Mouse (Mus musculus): ENCODE data around the gene Wapl.

Wapl gene

DNA sequence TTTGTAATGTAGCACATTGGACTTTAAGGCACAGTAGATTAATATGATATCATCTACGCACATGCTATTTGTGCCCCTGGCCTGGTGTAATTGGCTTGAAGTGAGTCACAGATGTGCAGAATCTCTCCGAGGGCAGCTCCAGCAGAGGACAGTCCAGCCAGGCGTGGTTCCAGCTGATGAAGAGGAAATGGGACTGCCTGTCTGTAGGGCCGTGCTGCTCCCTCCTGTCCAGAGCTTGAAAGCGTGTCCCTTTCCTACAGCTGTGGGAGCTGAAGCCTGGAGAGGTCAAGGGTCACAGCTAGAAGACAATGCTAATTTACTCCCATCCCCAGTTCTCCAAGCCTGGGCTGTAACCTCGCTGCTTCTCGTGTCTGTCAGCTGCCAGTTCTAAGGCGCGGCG lies 89.0 kb downstream of the Wapl start:
- POLR2A ChIA-PET: interaction anchor here in 2 of 4 experiments (0.8 to 1.8 kb wide), 10 partner anchors 9 to 146 kb away, joined by 3 to 7 read pairs (median 3); no protein-coding TSS in a partner anchor
- CTCF ChIA-PET: interaction anchor here in 3 of 4 experiments (0.6 to 2.1 kb wide), 5 partner anchors 8 to 145 kb away, joined by 4 to 7 read pairs (median 4); no protein-coding TSS in a partner anchor

DNA sequence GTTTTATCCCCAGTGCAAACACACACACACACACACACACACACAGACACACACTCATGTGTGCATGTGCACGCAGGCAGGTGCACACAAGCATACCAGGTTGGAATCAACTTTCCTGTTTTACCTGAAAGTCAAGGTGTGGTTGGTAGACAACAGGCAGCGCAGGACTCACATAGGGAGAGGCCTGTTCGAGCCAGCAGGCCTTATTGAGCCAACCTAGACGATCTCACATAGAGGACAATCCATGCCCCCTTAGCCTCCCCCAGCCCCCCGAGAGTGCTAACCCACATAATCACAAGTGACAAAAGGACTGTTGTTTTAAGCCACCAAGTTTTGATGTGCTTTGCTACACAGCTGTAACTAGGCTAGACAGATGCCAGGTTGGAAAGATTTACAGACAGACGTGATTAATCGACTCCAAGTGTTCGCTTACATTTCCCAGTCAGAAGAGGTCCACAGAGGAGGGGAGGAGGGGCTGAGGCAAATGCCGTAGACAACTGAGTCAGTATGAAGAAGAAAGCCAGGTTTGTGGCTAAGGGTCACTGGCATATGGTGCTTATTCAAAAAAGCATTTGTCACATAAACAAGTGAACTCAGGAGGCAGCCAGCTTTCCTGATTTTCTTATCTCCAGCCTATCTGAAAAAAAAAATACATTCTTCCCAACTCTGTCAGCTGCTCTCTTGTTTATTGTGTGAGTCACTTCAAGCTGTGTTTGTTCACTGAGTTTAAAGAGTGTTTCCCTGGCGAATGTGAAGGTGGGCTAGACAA lies 90.2 kb downstream of the Wapl start:
- ChIA-PET POLR2A (interaction anchor here in 3 of 4 experiments (0.6 to 3.6 kb wide), 10 partner anchors 7 to 173 kb away, joined by 3 to 16 read pairs (median 4); no protein-coding TSS in a partner anchor), CTCF (interaction anchor here in 3 of 4 experiments (0.7 to 2.1 kb wide), 4 partner anchors 143 to 723 kb away, joined by 3 to 8 read pairs (median 6); no protein-coding TSS in a partner anchor)

DNA sequence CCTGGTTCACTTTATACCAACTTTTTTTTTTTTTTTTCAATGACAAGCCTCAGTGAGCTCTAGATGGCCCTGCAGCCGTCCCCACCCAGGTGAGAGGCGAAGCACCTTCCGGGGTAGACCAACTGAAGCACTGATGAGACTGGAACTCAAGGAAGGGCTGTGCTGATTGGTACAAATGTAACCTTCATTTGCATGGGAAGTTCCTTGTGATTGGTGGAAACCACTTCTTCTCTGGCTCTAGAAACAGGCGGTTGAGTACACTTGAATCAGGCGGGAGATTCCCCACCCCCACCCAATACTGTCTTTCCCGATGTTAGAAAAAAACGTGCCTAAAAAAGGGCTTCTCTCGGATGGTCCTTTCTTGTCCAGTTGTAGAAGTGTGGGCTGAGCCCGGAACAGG lies 91.2 kb downstream of the Wapl start:
- ChIA-PET CTCF (interaction anchor here in 3 of 4 experiments (0.6 to 1.7 kb wide), 4 partner anchors 146 to 170 kb away, joined by 3 to 5 read pairs (median 4); no protein-coding TSS in a partner anchor), POLR2A (interaction anchor here in 3 of 4 experiments (0.6 to 3.6 kb wide), 9 partner anchors 9 to 242 kb away, joined by 3 to 16 read pairs (median 4); no protein-coding TSS in a partner anchor)

DNA sequence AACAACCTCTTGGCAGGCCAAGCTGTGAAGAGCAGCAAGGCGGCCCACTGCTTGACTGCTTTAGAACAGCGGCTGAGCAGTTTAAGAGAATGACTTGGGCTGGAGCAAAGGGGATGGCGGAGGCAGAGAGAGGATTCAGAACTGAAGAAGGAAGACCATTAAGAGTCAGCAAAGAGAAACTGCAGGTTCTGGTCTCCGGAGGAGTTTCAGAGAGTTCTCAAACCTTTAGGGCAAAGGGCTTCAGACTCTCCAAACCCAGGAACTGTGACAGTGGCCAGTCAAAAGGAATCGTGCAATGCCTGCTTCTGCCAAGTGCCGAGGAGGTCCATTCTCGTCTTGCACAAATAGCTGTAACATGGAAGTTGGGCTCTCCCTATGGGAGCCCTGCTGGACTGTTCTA lies 91.7 kb downstream of the Wapl start:
- POLR2A ChIA-PET: interaction anchor here in 3 of 4 experiments (0.7 to 3.6 kb wide), 11 partner anchors 8 to 242 kb away, joined by 3 to 16 read pairs (median 4); no protein-coding TSS in a partner anchor
- CTCF ChIA-PET: interaction anchor here in 3 of 4 experiments (0.6 to 1.7 kb wide), 6 partner anchors 145 to 170 kb away, joined by 3 to 5 read pairs (median 3); no protein-coding TSS in a partner anchor

DNA sequence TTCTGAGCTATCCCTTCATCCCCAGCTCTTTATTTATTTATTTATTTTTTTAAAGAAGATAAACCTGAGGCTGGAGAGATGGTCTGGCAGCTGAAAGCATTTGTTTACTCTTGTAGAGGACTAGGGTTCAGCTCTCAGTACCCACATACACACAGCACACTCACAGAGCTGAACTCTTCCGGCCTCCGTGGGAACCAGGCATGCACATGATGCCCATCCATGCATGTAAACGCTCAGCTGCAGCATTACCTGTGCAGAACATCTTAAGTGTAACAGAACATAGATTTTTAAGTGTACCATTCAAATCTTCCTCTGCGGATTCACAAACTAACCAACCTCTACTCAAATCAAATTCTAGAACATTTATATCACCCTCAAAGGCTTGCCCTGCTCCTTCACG lies 92.5 kb downstream of the Wapl start:
- CTCF ChIA-PET: interaction anchor here in 3 of 4 experiments (0.8 to 1.7 kb wide), 5 partner anchors 11 to 154 kb away, joined by 3 to 5 read pairs (median 3); no protein-coding TSS in a partner anchor
- POLR2A ChIA-PET: interaction anchor here in 3 of 4 experiments (0.8 to 3.6 kb wide), 6 partner anchors 8 to 151 kb away, joined by 3 to 16 read pairs (median 4); no protein-coding TSS in a partner anchor

DNA sequence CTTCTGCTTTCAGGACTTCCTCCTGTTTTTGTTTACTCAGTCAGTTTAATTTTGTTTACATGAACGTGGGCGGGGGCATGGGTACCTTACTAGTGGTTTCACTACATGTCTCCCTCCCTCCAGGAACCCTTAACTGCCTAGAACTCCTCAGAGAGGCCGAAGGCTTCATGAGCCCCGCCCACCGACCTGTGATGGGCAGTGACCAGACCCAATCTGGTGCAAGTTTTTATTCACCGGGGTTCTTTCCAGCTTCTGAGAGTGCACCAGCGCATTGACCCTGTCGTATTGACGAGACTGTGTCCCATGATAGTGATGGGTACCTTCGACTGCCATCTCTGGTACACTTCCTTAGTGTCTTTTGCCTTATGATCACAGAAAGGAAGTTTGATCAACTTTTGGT lies 94.6 kb downstream of the Wapl start:
- ChIA-PET CTCF (interaction anchor here (0.6 to 2.3 kb wide), 45 partner anchors 9 to 1475 kb away, joined by 3 to 31 read pairs (median 4); no protein-coding TSS in a partner anchor), POLR2A (interaction anchor here (0.6 to 2.0 kb wide), 37 partner anchors 9 to 390 kb away, joined by 3 to 13 read pairs (median 4); partner anchors contain the start of gene Wapl (in 2 of the 4))

DNA sequence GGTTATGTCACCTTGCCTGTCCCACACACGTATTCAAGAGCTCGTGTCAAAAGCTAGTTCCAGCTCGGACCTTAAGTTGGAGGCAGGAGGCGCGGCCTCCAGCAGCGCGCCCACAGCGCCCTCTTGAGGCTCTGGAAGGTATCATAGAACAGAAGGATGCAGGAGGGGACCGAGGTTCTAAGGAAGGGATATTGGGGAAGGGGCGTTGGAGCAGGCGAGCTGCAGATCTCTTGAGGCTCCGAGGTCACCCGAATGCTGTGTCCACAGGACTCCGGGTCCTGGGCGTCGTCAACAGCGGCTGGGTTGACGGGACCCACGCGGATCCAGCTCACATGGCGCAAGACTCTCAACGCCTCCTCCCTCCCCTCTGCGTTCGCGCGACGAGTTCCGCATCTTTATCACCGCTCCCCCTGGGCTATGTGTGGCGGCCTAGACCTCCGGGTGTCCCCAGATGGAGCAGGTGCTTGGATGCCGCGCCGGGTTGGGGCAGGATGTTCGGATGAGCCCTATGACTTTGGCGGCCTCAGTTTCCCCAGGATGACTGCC lies 95.4 kb downstream of the Wapl start:
- CTCF ChIA-PET: interaction anchor here (0.5 to 2.3 kb wide), 50 partner anchors 8 to 1475 kb away, joined by 3 to 31 read pairs (median 4); no protein-coding TSS in a partner anchor
- POLR2A ChIA-PET: interaction anchor here (0.5 to 2.0 kb wide), 44 partner anchors 8 to 391 kb away, joined by 3 to 13 read pairs (median 4); partner anchors contain the start of gene Wapl (in 2 of the 4)

DNA sequence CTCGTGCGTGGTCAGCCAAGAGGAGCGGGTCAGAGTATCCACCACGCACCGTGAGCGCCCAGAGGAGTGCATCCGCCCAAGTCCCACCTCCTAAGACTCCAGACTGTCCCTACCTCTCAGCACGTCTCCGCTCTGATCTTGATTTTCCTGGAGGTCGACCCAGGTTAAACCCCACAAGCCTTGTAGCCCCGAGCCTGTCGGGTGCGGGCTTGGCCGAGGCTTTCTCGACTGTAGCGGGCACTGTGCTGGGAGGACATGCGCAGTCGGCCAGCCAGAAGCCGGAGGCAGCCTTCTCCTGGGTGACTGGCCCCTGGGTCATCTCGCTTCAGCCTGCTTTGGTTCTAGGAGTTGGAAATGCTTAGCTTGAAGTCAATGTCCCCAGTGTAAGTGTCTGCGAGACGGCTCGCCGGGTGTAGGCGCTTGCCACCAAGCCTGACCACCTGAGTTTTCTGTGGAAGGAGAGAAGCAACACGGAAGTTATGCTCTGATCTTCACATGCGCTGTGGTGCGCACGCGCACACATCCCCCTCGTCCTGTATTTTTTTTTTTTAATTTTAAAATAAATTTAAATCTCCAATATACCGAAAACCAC lies 95.9 kb downstream of the Wapl start:
- ChIA-PET CTCF (interaction anchor here (0.6 to 2.3 kb wide), 26 partner anchors 8 to 689 kb away, joined by 3 to 31 read pairs (median 4); no protein-coding TSS in a partner anchor), POLR2A (interaction anchor here (0.5 to 2.0 kb wide), 20 partner anchors 8 to 310 kb away, joined by 3 to 13 read pairs (median 4); partner anchors contain the start of gene Wapl (in 1 of the 4))

DNA sequence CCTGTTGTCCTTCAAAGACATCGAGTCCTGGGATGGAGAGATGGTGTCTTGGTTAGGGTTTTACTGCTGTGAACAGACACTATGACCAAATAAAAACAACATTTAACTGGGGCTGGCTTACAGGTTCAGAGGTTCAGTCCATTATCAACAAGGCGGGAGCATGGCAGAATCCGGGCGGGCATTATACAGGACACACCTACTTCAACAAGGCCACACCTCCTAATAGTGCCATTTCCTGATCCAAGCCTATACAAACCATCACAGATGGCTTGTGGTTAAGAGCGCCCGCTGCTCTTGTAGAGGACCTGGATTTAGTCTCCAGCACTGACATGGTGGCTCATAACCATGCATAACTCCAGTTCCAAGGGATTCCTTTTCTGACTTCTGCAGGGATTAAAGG lies 96.7 kb downstream of the Wapl start:
- CTCF ChIA-PET: interaction anchor here in 1 of 4 experiments (1.6 kb wide), 1 partner anchor 150 kb away, joined by 3 read pairs; no protein-coding TSS in a partner anchor
- POLR2A ChIA-PET: interaction anchor here in 1 of 4 experiments (1.2 to 1.7 kb wide), 3 partner anchors 8 to 77 kb away, joined by 3 to 7 read pairs (median 5); no protein-coding TSS in a partner anchor

DNA sequence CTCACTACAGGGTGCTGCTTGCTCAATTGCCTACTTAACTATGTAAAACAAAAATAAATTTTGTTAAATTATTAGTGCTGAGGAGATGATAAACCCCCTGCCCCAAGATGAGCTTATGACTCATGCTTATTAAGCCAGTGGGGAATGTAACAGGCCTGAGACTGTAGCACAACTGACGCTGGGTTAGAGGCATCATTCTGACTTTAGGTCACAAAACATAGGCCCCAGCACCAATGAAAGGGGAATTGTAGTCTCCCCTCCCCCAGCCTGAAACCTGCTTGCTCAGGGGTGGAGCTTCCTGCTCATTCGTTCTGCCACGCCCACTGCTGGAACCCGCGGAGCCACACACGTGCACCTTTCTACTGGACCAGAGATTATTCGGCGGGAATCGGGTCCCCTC lies 97.9 kb downstream of the Wapl start:
- ChIA-PET CTCF (interaction anchor here in 1 of 4 experiments (0.7 kb wide), 1 partner anchor 151 kb away, joined by 3 read pairs; no protein-coding TSS in a partner anchor), POLR2A (interaction anchor here in 3 of 4 experiments (0.6 to 1.8 kb wide), 8 partner anchors 8 to 160 kb away, joined by 3 to 7 read pairs (median 4); no protein-coding TSS in a partner anchor)

DNA sequence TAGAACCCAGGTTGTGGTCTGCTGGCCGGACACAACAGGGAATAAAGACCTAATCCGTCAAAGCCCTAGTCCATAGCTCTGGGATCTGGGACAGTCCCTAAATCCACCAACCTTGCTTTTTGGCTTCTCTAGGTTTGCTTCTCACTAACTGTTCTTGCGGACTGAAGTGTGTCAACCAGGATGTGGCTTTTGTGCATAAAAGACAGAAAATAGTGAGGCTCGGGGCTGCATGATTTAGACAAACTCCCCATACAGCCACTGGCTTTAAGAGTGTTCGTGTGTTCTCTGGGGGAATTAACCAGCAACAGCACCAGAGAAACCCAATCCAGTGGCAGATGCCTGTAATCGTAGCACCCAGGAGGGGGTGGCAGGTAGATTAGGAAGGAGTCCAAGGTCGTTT lies 98.4 kb downstream of the Wapl start:
- CTCF ChIA-PET: interaction anchor here in 1 of 4 experiments (0.7 kb wide), 1 partner anchor 151 kb away, joined by 3 read pairs; no protein-coding TSS in a partner anchor
- POLR2A ChIA-PET: interaction anchor here in 3 of 4 experiments (0.5 to 3.1 kb wide), 9 partner anchors 8 to 154 kb away, joined by 3 to 30 read pairs (median 6); no protein-coding TSS in a partner anchor

DNA sequence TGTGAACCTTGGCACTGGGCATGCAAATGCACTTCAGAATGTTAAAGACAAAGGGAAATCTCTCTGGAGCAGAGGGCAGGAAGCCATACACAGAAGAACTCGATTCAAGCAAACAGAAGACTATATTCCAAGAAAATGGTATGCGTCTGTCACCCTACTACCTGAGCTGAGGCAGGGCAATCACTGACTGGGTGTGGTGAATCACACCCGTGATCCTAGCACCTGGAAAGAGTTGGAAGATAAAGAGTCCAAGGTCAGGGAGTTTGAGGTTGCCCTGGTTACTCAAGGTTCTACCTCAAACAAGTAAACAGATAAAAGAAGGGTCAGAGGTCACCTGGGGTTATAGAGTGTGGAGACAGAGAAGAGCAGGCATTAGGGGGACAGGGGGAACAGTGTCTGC lies 100.0 kb downstream of the Wapl start:
- POLR2A ChIA-PET: interaction anchor here (0.6 to 3.1 kb wide), 39 partner anchors 8 to 476 kb away, joined by 3 to 30 read pairs (median 5); partner anchors contain the start of gene Wapl (in 1 of the 4)

DNA sequence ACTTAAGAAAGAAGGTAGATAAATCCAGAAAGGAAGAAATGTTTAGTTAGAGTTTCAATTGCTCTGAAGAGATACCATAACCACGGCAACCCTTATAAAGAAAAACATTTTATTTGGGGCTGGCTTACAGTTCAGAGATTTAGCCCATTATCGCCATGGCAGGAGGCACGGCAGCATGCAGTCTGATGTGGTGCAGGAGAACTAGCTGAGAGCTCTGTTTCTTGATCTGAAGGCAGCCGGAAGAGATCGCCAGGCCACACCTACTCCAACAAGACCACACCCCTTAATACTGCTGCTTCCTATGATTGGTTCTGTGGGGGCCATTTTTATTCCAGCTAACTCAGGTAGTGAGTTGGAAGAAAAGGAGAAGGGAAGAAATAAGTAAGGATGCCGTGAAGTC lies 100.5 kb downstream of the Wapl start:
- CTCF ChIA-PET: interaction anchor here in 3 of 4 experiments (0.6 to 1.6 kb wide), 11 partner anchors 37 to 200 kb away, joined by 3 to 8 read pairs (median 5); no protein-coding TSS in a partner anchor
- POLR2A ChIA-PET: interaction anchor here (0.6 to 3.1 kb wide), 55 partner anchors 8 to 773 kb away, joined by 3 to 30 read pairs (median 4); partner anchors contain the start of gene Wapl (in 1 of the 4)

More for the DNA sequence above, 100.0 kb downstream of the Wapl start:
- CTCF ChIA-PET: interaction anchor here in 2 of 4 experiments (0.6 to 1.6 kb wide), 9 partner anchors 37 to 200 kb away, joined by 3 to 7 read pairs (median 4); no protein-coding TSS in a partner anchor

DNA sequence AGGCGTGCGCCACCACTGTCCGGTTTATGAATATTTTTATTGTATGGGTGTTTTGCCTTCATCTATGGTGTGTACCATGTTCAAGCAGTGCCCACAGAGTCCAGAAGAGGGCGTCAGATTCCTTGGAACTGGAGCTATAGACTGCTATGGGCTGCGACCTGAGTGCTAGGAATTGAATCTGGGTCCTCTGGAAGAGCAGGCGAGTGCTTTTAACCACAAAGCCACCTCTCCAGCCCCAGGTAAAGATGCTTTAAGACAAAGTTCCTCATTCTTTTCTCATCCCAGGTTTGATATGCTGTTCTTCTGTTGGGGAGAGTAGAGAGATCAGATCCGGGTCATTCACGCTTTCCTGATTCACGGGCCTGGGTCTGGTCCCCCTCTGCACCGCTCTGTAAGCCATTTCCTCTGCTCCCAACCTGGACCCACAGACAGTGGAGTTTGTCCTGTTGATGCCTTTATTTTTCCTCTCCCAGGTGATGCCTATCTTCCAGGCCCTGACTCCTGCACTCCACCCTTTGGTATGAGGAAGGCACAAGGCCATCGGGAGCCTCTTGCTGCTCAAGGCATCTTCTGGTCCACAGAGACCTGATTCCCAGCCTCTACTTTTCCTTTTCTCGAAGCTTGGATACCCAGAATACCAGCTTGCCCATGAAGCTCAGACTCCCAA lies 103.1 kb downstream of the Wapl start:
- ChIA-PET CTCF (interaction anchor here (0.6 to 5.7 kb wide), 26 partner anchors 8 to 785 kb away, joined by 3 to 109 read pairs (median 7); no protein-coding TSS in a partner anchor), POLR2A (interaction anchor here in 2 of 4 experiments (0.6 to 2.1 kb wide), 10 partner anchors 8 to 169 kb away, joined by 3 to 10 read pairs (median 4); no protein-coding TSS in a partner anchor)

DNA sequence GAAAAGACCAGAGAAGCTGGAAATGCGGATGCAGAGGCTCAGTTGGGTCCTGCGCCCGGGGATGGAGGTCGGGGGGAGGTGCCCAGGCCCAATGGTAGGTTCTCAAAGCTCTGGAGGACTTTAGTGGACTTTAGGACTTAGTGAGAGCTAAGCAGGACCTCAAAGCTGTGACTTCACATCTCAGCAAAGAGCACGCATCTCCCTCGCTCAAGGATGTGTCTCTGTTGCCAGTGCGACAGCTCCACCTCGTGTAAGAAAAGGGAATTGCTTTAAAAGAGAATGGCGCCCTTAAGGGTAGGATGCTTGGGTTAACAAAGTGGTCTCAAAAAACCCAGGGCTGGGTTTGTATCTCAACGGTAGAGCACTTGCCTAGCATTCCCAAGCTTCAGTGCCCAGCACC lies 104.1 kb downstream of the Wapl start:
- CTCF ChIA-PET: interaction anchor here (0.6 to 5.7 kb wide), 41 partner anchors 9 to 822 kb away, joined by 3 to 109 read pairs (median 5); no protein-coding TSS in a partner anchor
- POLR2A ChIA-PET: interaction anchor here in 2 of 4 experiments (0.6 to 2.1 kb wide), 18 partner anchors 9 to 203 kb away, joined by 3 to 10 read pairs (median 3); no protein-coding TSS in a partner anchor

DNA sequence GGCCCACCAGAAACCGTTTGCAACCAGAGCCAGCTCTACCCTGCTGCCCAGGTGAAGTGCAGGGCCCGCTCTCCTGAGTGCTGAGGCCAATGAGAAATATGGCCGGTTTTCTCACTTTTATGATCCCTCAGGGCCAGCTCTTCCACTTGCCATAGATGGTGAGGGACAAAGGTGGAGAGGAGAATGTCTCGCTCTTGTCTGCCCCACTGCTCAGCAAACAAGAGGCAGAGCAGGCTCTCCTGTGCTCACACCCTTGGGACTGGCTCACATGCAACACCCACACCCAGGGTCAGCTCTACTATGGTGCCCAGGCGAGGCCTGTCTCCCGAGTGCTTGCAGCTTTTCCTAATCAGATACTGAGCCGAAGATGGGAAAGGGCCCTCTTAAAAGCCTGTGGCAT lies 105.0 kb downstream of the Wapl start:
- ChIA-PET POLR2A (interaction anchor here in 2 of 4 experiments (0.6 to 2.1 kb wide), 5 partner anchors 40 to 167 kb away, joined by 3 to 10 read pairs (median 4); no protein-coding TSS in a partner anchor), CTCF (interaction anchor here (0.7 to 5.7 kb wide), 15 partner anchors 10 to 376 kb away, joined by 3 to 109 read pairs (median 7); no protein-coding TSS in a partner anchor)

All from embryonic stem cell, embryonic (primary cell).